Mouse (Mus musculus) embryonic fibroblast, embryonic 13.5 days (primary cell): Measurements from ENCODE around the gene D10Jhu81e. TPM values are rescaled to one million over a fixed set of nuclear protein-coding genes. Genes with fewer than 3 reads are reported as not detected.
A peak's percentile ranks its signal among the peaks of the same experiment; 100 is the strongest.
"Not testable (repeated sequence)": the region's sequence is repeated elsewhere in the genome, so short reads cannot be mapped to it uniquely, and the experiment has no call there.

ENCODE experiments used
- H3K27ac ChIP-seq: 2 replicates; pipeline ENCODE4 v1.5.1; 2012; ENCODE audit warnings: low read length, control low read depth, inconsistent platforms; ENCODE audit not compliant: insufficient read depth
- H3K4me1 ChIP-seq: 2 replicates; pipeline ENCODE4 v1.6.1; 2011; ENCODE audit warnings: low read length; ENCODE audit not compliant: control insufficient read depth, insufficient read depth
- H3K4me3 ChIP-seq: 2 replicates; pipeline ENCODE4 v1.5.1; 2011; ENCODE audit warnings: mild to moderate bottlenecking, control low read depth, low read length; ENCODE audit not compliant: insufficient read depth
- CTCF ChIP-seq: IDR thresholded peaks from 2 replicates; pipeline ENCODE4 v1.5.1; 2011; ENCODE audit warnings: mild to moderate bottlenecking, control low read depth, low read length, moderate library complexity, borderline replicate concordance; ENCODE audit not compliant: insufficient read depth
- POLR2A ChIP-seq: IDR thresholded peaks from 2 replicates; pipeline ENCODE4 v1.6.1; 2011; ENCODE audit warnings: low read depth, mild to moderate bottlenecking, control low read depth, low read length, moderate library complexity
- polyA plus RNA-seq: library from polyadenylated mRNA; stranded (reverse); fragments of >200 nt; gene quantifications from 2 replicates; pipeline ENCODE4 v1.2.4, GENCODE M21; 2011; ENCODE audit warnings: low read depth; ENCODE audit not compliant: missing spikeins, insufficient read length

D10Jhu81e gene
- 26.5 and 28.8 TPM in 2 replicates for polyA plus RNA-seq

GRCm38 (mm10) chr10:78169281-78170042 lies at the start of gene D10Jhu81e:
D10Jhu81e (minus strand) TSS chr10:78169782.
- no peak within 1 kb of the TSS for H3K27ac ChIP-seq
- TF ChIP-seq CTCF (no peak), POLR2A (peak; percentile 94)
- 0 out of 2 replicates have a peak, but pooled peaks cover 7% of the 10 kb centered on the region for H3K4me1 ChIP-seq
- H3K4me3 ChIP-seq = peak within 1 kb of the TSS; percentile 70

GRCm38 (mm10) chr10:78218576-78218975 lies 49.0 kb upstream of the D10Jhu81e start:
- TF ChIP-seq CTCF = no peak
- no peak for TF ChIP-seq POLR2A

GRCm38 (mm10) chr10:78216376-78217083 lies 46.9 kb upstream of the D10Jhu81e start:
- H3K4me1 ChIP-seq = peaks cover 4% of the 10 kb centered on the region
- TF ChIP-seq POLR2A = no peak
- no peak for TF ChIP-seq CTCF
- no peak overlapping the region for H3K4me3 ChIP-seq

More at GRCm38 (mm10) chr10:78218576-78218975, 49.0 kb upstream of the D10Jhu81e start:
- H3K4me3 ChIP-seq = no peak overlapping the region
- peaks cover 4% of the 10 kb centered on the region for H3K4me1 ChIP-seq
- peak overlapping the region; percentile 38 for H3K27ac ChIP-seq

GRCm38 (mm10) chr10:78214371-78214770 lies 44.8 kb upstream of the D10Jhu81e start:
- Histone ChIP-seq H3K4me3 (no peak overlapping the region), H3K4me1 (peaks cover 4% of the 10 kb centered on the region), H3K27ac (no peak overlapping the region)
- TF ChIP-seq CTCF (no peak), POLR2A (no peak)

More at GRCm38 (mm10) chr10:78216376-78217083, 46.9 kb upstream of the D10Jhu81e start:
- H3K27ac ChIP-seq = no peak overlapping the region

GRCm38 (mm10) chr10:78211311-78211710 lies 41.7 kb upstream of the D10Jhu81e start:
- no peak for TF ChIP-seq POLR2A
- TF ChIP-seq CTCF = no peak
- no peak overlapping the region for H3K4me3 ChIP-seq
- no peaks in the 10 kb centered on the region for H3K4me1 ChIP-seq
- H3K27ac ChIP-seq = no peak overlapping the region

- Histone ChIP-seq H3K4me1 (no peaks in the 10 kb centered on the region), H3K27ac (no peak overlapping the region), H3K4me3 (no peak overlapping the region)
- TF ChIP-seq CTCF (no peak), POLR2A (no peak)
These were observed 31.6 kb upstream of the D10Jhu81e start for GRCm38 (mm10) chr10:78201182-78201581.

GRCm38 (mm10) chr10:78192933-78193332 lies 23.4 kb upstream of the D10Jhu81e start:
- no peaks in the 10 kb centered on the region for H3K4me1 ChIP-seq
- no peak overlapping the region for H3K4me3 ChIP-seq
- TF ChIP-seq CTCF (no peak), POLR2A (no peak)
- H3K27ac ChIP-seq = no peak overlapping the region

GRCm38 (mm10) chr10:78186076-78186475 lies 16.5 kb upstream of the D10Jhu81e start:
- H3K4me3 ChIP-seq, H3K27ac ChIP-seq, H3K4me1 ChIP-seq: not testable (repeated sequence)

- TF ChIP-seq CTCF (no peak), POLR2A (no peak)
- Histone ChIP-seq H3K27ac (peak overlapping the region; percentile 74), H3K4me1 (no peaks in the 10 kb centered on the region; the same call in 1 of the 2 replicates), H3K4me3 (peak overlapping the region; percentile 7; the same call in 1 of the 2 replicates)
These were observed 15.8 kb upstream of the D10Jhu81e start for GRCm38 (mm10) chr10:78185381-78185725.

- TF ChIP-seq POLR2A = peak; percentile 98
- no peak for TF ChIP-seq CTCF
- no peaks in the 10 kb centered on the region; the same call in 1 of the 2 replicates for H3K4me1 ChIP-seq
- H3K4me3 ChIP-seq = peak within 1 kb of the TSS; percentile 93
- peak within 1 kb of the TSS; percentile 74 for H3K27ac ChIP-seq
These were observed 15.2 kb upstream of the D10Jhu81e start, which contains the start of gene Pwp2 for GRCm38 (mm10) chr10:78184531-78185380. Pwp2 (minus strand) TSS chr10:78185149.
